Comparison of ENCODE assay signal across 8 mouse cellular contexts in genomic region chr14:53349111-53349510, GRCm38 (mm10).
DNase-seq lines count a peak whose midpoint lies in the region; ATAC-seq and TF ChIP-seq lines count a peak whose summit lies in the region.
"Not testable (repeated sequence)": the region's sequence is repeated elsewhere in the genome, so short reads cannot be mapped to it uniquely, and the experiment has no call there.

No protein-coding gene starts in this region.

- H3K4me2 ChIP-seq in CH12.LX (ENCODE audit: insufficient read depth, low read depth, poor library complexity, severe bottlenecking); liver, embryonic 14.5 days (ENCODE audit: low read depth): not testable (repeated sequence)

- H3K79me2 ChIP-seq in CH12.LX (replicated peaks; ENCODE audit: control insufficient read depth, extremely low read depth, insufficient read depth, poor library complexity, severe bottlenecking), result not testable (repeated sequence)

- TF ChIP-seq POLR2A in CH12.LX (IDR thresholded peaks at IDR 0.05; ENCODE audit: low read depth, low read length), result not testable (repeated sequence)

- not testable (repeated sequence) for H3K27me3 ChIP-seq in CH12.LX (replicated peaks); liver, embryonic 14.5 days (ENCODE audit: control insufficient read depth, insufficient read depth, low read length)

- not testable (repeated sequence) for H3K36me3 ChIP-seq in CH12.LX (replicated peaks in 1 of 2; ENCODE audit: control insufficient read depth in 1 of 2, insufficient read depth in 1 of 2, low read length in 1 of 2); liver, embryonic 14.5 days (replicated peaks; ENCODE audit: control insufficient read depth, insufficient read depth, low read depth)

- in situ Hi-C loops in CH12.LX (cut with MboI; ENCODE audit: low pct_ligation_motif_present, low pct_unique_long_range_greater_than_20kb, low sequenced_read_pairs), result not testable (repeated sequence)

- not testable (repeated sequence) for H3K27ac ChIP-seq in CH12.LX (ENCODE audit: insufficient read depth, low read depth); liver, embryonic 14.5 days

- not testable (repeated sequence) for H3K4me1 ChIP-seq in CH12.LX (ENCODE audit: control insufficient read depth in 1 of 2, insufficient read depth in 2 of 2); liver, embryonic 14.5 days (replicated peaks; ENCODE audit: control insufficient read depth in 2 of 2, insufficient read depth in 2 of 2, low read length in 1 of 2)

- dilution Hi-C loops in CH12.LX (cut with MboI; ENCODE audit: extremely low pct_ligation_motif_present, extremely low pct_unique_long_range_greater_than_20kb, low sequenced_read_pairs), result not testable (repeated sequence)

- TF ChIP-seq RAD21 in CH12.LX (IDR thresholded peaks at IDR 0.05; ENCODE audit: low read depth, low read length), result not testable (repeated sequence)

- H3K4me3 ChIP-seq in CH12.LX (replicated peaks in 1 of 3; ENCODE audit: low read depth in 2 of 3, low read length in 2 of 3, poor library complexity in 1 of 3); liver, embryonic 14.5 days (ENCODE audit: insufficient read depth in 1 of 2, low read depth in 2 of 2, low read length in 2 of 2): not testable (repeated sequence)

- TF ChIP-seq CTCF in CH12.LX (conservative IDR thresholded peaks at IDR 0.05 in 1 of 2, IDR thresholded peaks at IDR 0.05 in 1 of 2; ENCODE audit: low read depth in 2 of 2, low read length in 2 of 2), result peak; percentile 23 to 37; a peak in 2 of 4 replicates
- peak; percentile 55; the same call in 1 of the 2 replicates for TF ChIP-seq CTCF in liver, embryonic 14.5 days (IDR thresholded peaks at IDR 0.05; ENCODE audit: low read depth)

- DNase-seq in CH12.LX (ENCODE audit: extremely low read depth); liver, embryonic 14.5 days (ENCODE audit: low read depth in 3 of 3, low spot score in 3 of 3): not testable (repeated sequence)
- DNase-seq in heart, postnatal 4 days, result peak; percentile 9
- peak; percentile 9 for DNase-seq in kidney, postnatal 10 days
- DNase-seq in spleen, postnatal 4 days (ENCODE audit: low spot score in 2 of 2), result peak; percentile 13 to 63
- peak; percentile 54 to 61 for DNase-seq in thymus, postnatal 36 days

- not testable (repeated sequence) for H3K9me3 ChIP-seq in CH12.LX (replicated peaks; ENCODE audit: low read length); liver, embryonic 14.5 days (ENCODE audit: control insufficient read depth, low read length)

- H3K9ac ChIP-seq in CH12.LX (ENCODE audit: insufficient read depth, low read depth); liver, embryonic 14.5 days (replicated peaks): not testable (repeated sequence)

- ATAC-seq in erythroid progenitor cell, adult 5-6 weeks (replicated peaks; ENCODE audit: low FRiP score, poor library complexity, severe bottlenecking), result peak; percentile 69
- not testable (repeated sequence) for ATAC-seq in liver, embryonic 14.5 days (ENCODE audit: insufficient read depth)
- ATAC-seq in megakaryocyte-erythroid progenitor cell, adult 5-6 weeks (replicated peaks; ENCODE audit: low FRiP score, low TSS enrichment, poor library complexity, severe bottlenecking), result peak; percentile 84

- not testable (repeated sequence) for TF ChIP-seq EP300 in CH12.LX (IDR thresholded peaks at IDR 0.05; ENCODE audit: low read length); liver, embryonic 14.5 days (IDR thresholded peaks at IDR 0.05; ENCODE audit: low read depth)
